Mouse (Mus musculus): ENCODE measurements around the gene 1700028J19Rik.
"Not testable (repeated sequence)": the region's sequence is repeated elsewhere in the genome, so short reads cannot be mapped to it uniquely, and the experiment has no call there.

Gene 1700028J19Rik

GRCm38 (mm10) chr7:44249248-44249647, 2.8 kb upstream of the 1700028J19Rik start:
- DNase-seq, result no peak

GRCm38 (mm10) chr7:44247971-44248370, 1.5 kb upstream of the 1700028J19Rik start:
- no peak for DNase-seq

- DNase-seq, result no peak
Measured at GRCm38 (mm10) chr7:44246984-44247470, 532 bp upstream of the 1700028J19Rik start.

- DNase-seq, result no peak
Measured at GRCm38 (mm10) chr7:44244080-44244479, 2.4 kb downstream of the 1700028J19Rik start.

- DNase-seq, result no peak
Measured at GRCm38 (mm10) chr7:44241163-44241562, 5.3 kb downstream of the 1700028J19Rik start.

DNA sequence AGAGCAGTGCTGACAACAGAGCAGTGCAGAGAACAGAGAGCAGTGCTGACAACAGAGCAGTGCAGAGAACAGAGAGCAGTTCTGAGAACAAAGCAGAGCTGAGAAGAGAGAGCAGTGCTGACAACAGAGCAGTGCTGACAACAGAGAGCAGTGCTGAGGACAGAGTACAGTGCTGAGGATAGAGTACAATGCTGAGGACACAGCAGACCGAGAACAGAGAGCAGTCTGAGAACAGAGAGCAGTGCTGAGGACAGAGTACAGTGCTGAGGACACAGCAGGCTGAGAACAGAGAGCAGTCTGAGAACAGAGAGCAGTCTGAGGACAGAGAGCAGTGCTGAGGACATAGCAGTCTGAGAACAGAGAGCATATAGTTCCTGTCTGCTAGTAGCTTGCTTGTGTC, 5.8 kb downstream of the 1700028J19Rik start:
- DNase-seq, result no peak

- DNase-seq, result no peak
Measured at GRCm38 (mm10) chr7:44239913-44240312, 6.6 kb downstream of the 1700028J19Rik start.

DNA sequence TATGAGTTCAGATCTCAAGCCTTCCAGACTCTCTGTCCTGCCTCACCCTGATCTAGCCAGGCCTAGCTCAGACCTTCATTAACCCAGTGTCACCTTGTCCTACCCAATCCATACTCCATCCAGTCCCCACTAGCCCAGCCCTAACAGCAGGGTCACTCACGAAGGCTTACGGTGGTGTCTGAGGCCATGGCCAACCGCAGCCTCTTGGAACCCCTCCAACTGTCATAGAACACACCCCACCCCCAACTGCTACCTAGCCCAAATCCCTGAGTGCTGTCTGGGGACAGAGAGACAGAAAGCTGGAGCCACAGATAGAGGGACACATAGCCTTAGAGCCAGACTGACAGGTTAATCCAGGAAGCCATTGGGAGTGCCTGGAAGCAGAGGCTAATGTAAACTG, 10.6 kb downstream of the 1700028J19Rik start, which contains the start of gene Gm36864:
TSS of gene Gm36864 (plus strand) at position 269 of the 400 bp plus-strand sequence.
- DNase-seq, result no peak

GRCm38 (mm10) chr7:44225076-44225475, 21.4 kb downstream of the 1700028J19Rik start, which contains the start of gene Klk1:
Gene Klk1 (plus strand): TSS chr7:44225360.
- no peak for DNase-seq

GRCm38 (mm10) chr7:44222335-44222734, 24.2 kb downstream of the 1700028J19Rik start:
- not testable (repeated sequence) for DNase-seq

- not testable (repeated sequence) for DNase-seq
Measured at GRCm38 (mm10) chr7:44221601-44222000, 24.9 kb downstream of the 1700028J19Rik start.

GRCm38 (mm10) chr7:44215645-44216044, 30.9 kb downstream of the 1700028J19Rik start, which contains the start of gene Klk1b5:
Gene Klk1b5 (plus strand): TSS chr7:44215945.
- no peak for DNase-seq

- DNase-seq, result no peak
Measured at GRCm38 (mm10) chr7:44208307-44208706, 38.2 kb downstream of the 1700028J19Rik start.

DNA sequence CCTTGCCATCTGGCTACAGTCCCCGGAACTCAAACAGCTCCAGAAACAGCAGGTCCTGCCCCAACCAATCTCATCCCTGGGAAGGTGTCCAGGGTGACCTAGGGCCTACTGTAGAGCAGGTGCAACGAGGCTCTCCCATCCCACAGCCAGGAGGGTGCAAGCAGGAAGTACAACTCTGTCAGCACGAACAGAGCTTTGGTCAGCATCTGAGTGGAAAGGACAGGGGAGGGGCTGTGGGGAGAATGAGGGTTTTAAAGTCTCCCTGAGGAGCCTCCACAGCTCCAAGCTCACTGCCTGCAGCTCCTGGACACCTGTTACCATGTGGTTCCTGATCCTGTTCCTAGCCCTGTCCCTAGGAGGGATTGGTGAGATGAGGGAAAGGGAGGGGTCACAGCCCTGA, 39.4 kb downstream of the 1700028J19Rik start, which contains the start of gene Klk1b4:
TSS of gene Klk1b4 (plus strand) at position 301 of the 400 bp plus-strand sequence.
- not testable (repeated sequence) for DNase-seq

DNA sequence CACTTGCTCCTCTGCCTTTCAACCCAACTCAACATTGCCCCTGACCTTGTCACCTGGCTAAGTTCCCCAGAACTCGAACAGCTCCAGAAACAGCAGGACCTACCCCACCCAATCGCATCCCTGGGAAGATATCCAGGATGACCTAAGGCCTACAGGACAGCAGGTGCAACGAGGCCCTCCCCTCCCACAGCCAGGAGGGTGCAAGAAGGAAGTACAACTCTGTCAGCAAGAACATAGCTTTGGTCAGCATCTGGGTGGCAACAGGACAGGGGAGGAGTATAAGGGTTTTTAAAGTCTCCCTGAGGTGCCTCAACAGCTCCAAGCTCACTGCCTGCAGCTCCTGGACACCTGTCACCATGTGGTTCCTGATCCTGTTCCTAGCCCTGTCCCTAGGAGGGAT, 48.6 kb downstream of the 1700028J19Rik start, which contains the start of gene Klk1b3:
TSS of gene Klk1b3 (plus strand) at position 301 of the 400 bp plus-strand sequence.
- DNase-seq, result no peak

GRCm38 (mm10) chr7:44193466-44193865, 53.0 kb downstream of the 1700028J19Rik start:
- DNase-seq, result not testable (repeated sequence)

DNA sequence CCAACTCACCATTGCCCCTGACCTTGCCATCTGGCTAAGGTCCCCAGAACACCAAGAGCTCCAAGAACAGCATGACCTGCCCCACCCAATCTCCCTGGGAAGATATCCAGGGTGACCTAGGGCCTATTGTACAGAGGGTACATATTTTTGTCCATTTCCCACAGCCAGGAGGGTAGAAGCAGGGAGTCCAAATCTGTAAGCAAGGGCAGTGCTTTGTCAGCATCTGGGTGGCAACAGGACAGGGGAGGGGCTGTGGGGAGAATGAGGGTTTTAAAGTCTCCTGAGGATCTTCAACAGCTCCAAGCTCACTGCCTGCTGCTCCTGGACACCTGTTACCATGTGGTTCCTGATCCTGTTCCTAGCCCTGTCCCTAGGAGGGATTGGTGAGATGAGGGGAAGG, 58.6 kb downstream of the 1700028J19Rik start, which contains the start of gene Klk1b24:
TSS of gene Klk1b24 (plus strand) at position 301 of the 400 bp plus-strand sequence.
- DNase-seq, result not testable (repeated sequence)

- DNase-seq, result not testable (repeated sequence)
Measured at GRCm38 (mm10) chr7:44186516-44186915, 60.0 kb downstream of the 1700028J19Rik start.

All from right cerebral cortex, postnatal 4 days (tissue).